Mouse (Mus musculus): Measurements from ENCODE around the gene Plet1. TPM values are rescaled to one million over a fixed set of nuclear protein-coding genes. Genes with fewer than 3 reads are reported as not detected.

Plet1 gene
- polyA plus RNA-seq, 1 experiment from 2014 or later: 4.2 TPM

GRCm38 (mm10) chr9:50497536-50497935 lies 3.2 kb downstream of the Plet1 start:
- Histone ChIP-seq H3K27ac (no peak overlapping the region), H3K4me1 (peaks cover 38% of the 10 kb centered on the region), H3K27me3 (ENCODE audit: insufficient read depth, poor library complexity, severe bottlenecking) (no peaks in the 10 kb centered on the region), H3K4me3 (no peak overlapping the region), H3K36me3 (no peaks in the 10 kb centered on the region), H3K9me3 (no peaks in the 10 kb centered on the region)
- WGBS: 71% methylated on average over 2 of the region's 2 CpGs
- no peak for DNase-seq (ENCODE audit: low spot score)

- Histone ChIP-seq H3K4me1 (peaks cover 38% of the 10 kb centered on the region), H3K27ac (no peak overlapping the region), H3K36me3 (no peaks in the 10 kb centered on the region), H3K9me3 (no peaks in the 10 kb centered on the region), H3K4me3 (no peak overlapping the region), H3K27me3 (ENCODE audit: insufficient read depth, poor library complexity, severe bottlenecking) (no peaks in the 10 kb centered on the region)
- no peak for DNase-seq (ENCODE audit: low spot score)
- 82% methylated on average over 16 of the region's 16 CpGs for WGBS
Measured at GRCm38 (mm10) chr9:50498815-50499214, 4.5 kb downstream of the Plet1 start.

- WGBS: 89% methylated on average over 3 of the region's 3 CpGs
- H3K4me1 ChIP-seq: peaks cover 32% of the 10 kb centered on the region
- no peak overlapping the region for H3K4me3 ChIP-seq
- no peaks in the 10 kb centered on the region for H3K36me3 ChIP-seq
- H3K9me3 ChIP-seq: no peaks in the 10 kb centered on the region
- no peak for DNase-seq (ENCODE audit: low spot score)
- H3K27me3 ChIP-seq (ENCODE audit: insufficient read depth, poor library complexity, severe bottlenecking): no peaks in the 10 kb centered on the region
- no peak overlapping the region for H3K27ac ChIP-seq
Measured at GRCm38 (mm10) chr9:50499781-50500180, 5.5 kb downstream of the Plet1 start.

- H3K27ac ChIP-seq: peak overlapping the region; percentile 43; the same call in 1 of the 2 replicates
- peak overlapping the region; percentile 47 for H3K4me3 ChIP-seq
- 60% methylated on average over 15 of the region's 15 CpGs for WGBS
- peaks cover 29% of the 10 kb centered on the region for H3K4me1 ChIP-seq
- no peaks in the 10 kb centered on the region for H3K9me3 ChIP-seq
- no peaks in the 10 kb centered on the region for H3K27me3 ChIP-seq (ENCODE audit: insufficient read depth, poor library complexity, severe bottlenecking)
- DNase-seq (ENCODE audit: low spot score): no peak
- H3K36me3 ChIP-seq: no peaks in the 10 kb centered on the region
Measured at GRCm38 (mm10) chr9:50500467-50500973, 6.2 kb downstream of the Plet1 start.

- Histone ChIP-seq H3K36me3 (no peaks in the 10 kb centered on the region), H3K4me3 (peak overlapping the region; percentile 47), H3K27ac (peak overlapping the region; percentile 43), H3K27me3 (ENCODE audit: insufficient read depth, poor library complexity, severe bottlenecking) (no peaks in the 10 kb centered on the region), H3K9me3 (no peaks in the 10 kb centered on the region), H3K4me1 (peaks cover 28% of the 10 kb centered on the region)
- DNase-seq (ENCODE audit: low spot score): peak; percentile 88
- 14% methylated on average over 14 of the region's 14 CpGs for WGBS
Measured at GRCm38 (mm10) chr9:50500974-50501501, 6.7 kb downstream of the Plet1 start.

GRCm38 (mm10) chr9:50502949-50503348 lies 8.6 kb downstream of the Plet1 start:
- no peaks in the 10 kb centered on the region for H3K36me3 ChIP-seq
- DNase-seq (ENCODE audit: low spot score): no peak
- no peaks in the 10 kb centered on the region for H3K27me3 ChIP-seq (ENCODE audit: insufficient read depth, poor library complexity, severe bottlenecking)
- 84% methylated on average over 3 of the region's 3 CpGs for WGBS
- H3K27ac ChIP-seq: no peak overlapping the region
- no peak overlapping the region for H3K4me3 ChIP-seq
- H3K9me3 ChIP-seq: no peaks in the 10 kb centered on the region
- peaks cover 13% of the 10 kb centered on the region for H3K4me1 ChIP-seq

GRCm38 (mm10) chr9:50505405-50505804 lies 11.1 kb downstream of the Plet1 start:
- no peak for DNase-seq (ENCODE audit: low spot score)
- peaks cover 9% of the 10 kb centered on the region for H3K4me1 ChIP-seq
- H3K36me3 ChIP-seq: no peaks in the 10 kb centered on the region
- H3K9me3 ChIP-seq: no peaks in the 10 kb centered on the region
- 52% methylated on average over 6 of the region's 6 CpGs for WGBS
- no peak overlapping the region for H3K4me3 ChIP-seq
- H3K27ac ChIP-seq: no peak overlapping the region
- no peaks in the 10 kb centered on the region for H3K27me3 ChIP-seq (ENCODE audit: insufficient read depth, poor library complexity, severe bottlenecking)

- Histone ChIP-seq H3K27ac (no peak overlapping the region), H3K4me3 (no peak overlapping the region), H3K4me1 (peaks cover 7% of the 10 kb centered on the region), H3K27me3 (ENCODE audit: insufficient read depth, poor library complexity, severe bottlenecking) (no peaks in the 10 kb centered on the region), H3K9me3 (no peaks in the 10 kb centered on the region), H3K36me3 (no peaks in the 10 kb centered on the region)
- 51% methylated on average over 7 of the region's 7 CpGs for WGBS
- no peak for DNase-seq (ENCODE audit: low spot score)
Measured at GRCm38 (mm10) chr9:50507570-50507969, 13.2 kb downstream of the Plet1 start.

- WGBS: 68% methylated on average over 5 of the region's 5 CpGs
Measured at GRCm38 (mm10) chr9:50515462-50515861, 21.1 kb downstream of the Plet1 start.

GRCm38 (mm10) chr9:50518781-50519180 lies 24.5 kb downstream of the Plet1 start:
- no peaks in the 10 kb centered on the region for H3K4me1 ChIP-seq
- DNase-seq (ENCODE audit: low spot score): no peak
- 10% methylated on average over 2 of the region's 2 CpGs for WGBS
- H3K4me3 ChIP-seq: no peak overlapping the region
- H3K27ac ChIP-seq: no peak overlapping the region
- peaks cover 9% of the 10 kb centered on the region for H3K36me3 ChIP-seq
- H3K27me3 ChIP-seq (ENCODE audit: insufficient read depth, poor library complexity, severe bottlenecking): no peaks in the 10 kb centered on the region
- H3K9me3 ChIP-seq: no peaks in the 10 kb centered on the region

More at GRCm38 (mm10) chr9:50515462-50515861, 21.1 kb downstream of the Plet1 start:
- Histone ChIP-seq H3K4me3 (no peak overlapping the region), H3K36me3 (peaks cover 1% of the 10 kb centered on the region), H3K4me1 (no peaks in the 10 kb centered on the region), H3K27ac (no peak overlapping the region), H3K27me3 (ENCODE audit: insufficient read depth, poor library complexity, severe bottlenecking) (no peaks in the 10 kb centered on the region), H3K9me3 (no peaks in the 10 kb centered on the region)
- no peak for DNase-seq (ENCODE audit: low spot score)

GRCm38 (mm10) chr9:50520748-50521147 lies 26.4 kb downstream of the Plet1 start:
- no peaks in the 10 kb centered on the region for H3K27me3 ChIP-seq (ENCODE audit: insufficient read depth, poor library complexity, severe bottlenecking)
- no peaks in the 10 kb centered on the region for H3K9me3 ChIP-seq
- no peaks in the 10 kb centered on the region for H3K4me1 ChIP-seq
- DNase-seq (ENCODE audit: low spot score): no peak
- peaks cover 15% of the 10 kb centered on the region for H3K36me3 ChIP-seq
- H3K4me3 ChIP-seq: no peak overlapping the region
- H3K27ac ChIP-seq: no peak overlapping the region
- 74% methylated on average over 6 of the region's 6 CpGs for WGBS

- Histone ChIP-seq H3K4me3 (no peak overlapping the region), H3K36me3 (peaks cover 15% of the 10 kb centered on the region), H3K27ac (no peak overlapping the region), H3K9me3 (no peaks in the 10 kb centered on the region), H3K4me1 (no peaks in the 10 kb centered on the region), H3K27me3 (ENCODE audit: insufficient read depth, poor library complexity, severe bottlenecking) (no peaks in the 10 kb centered on the region)
- DNase-seq (ENCODE audit: low spot score): no peak
- 61% methylated on average over 2 of the region's 2 CpGs for WGBS
Measured at GRCm38 (mm10) chr9:50521562-50521961, 27.2 kb downstream of the Plet1 start.

- H3K27me3 ChIP-seq (ENCODE audit: insufficient read depth, poor library complexity, severe bottlenecking): no peaks in the 10 kb centered on the region
- 79% methylated on average over 5 of the region's 5 CpGs for WGBS
Measured at GRCm38 (mm10) chr9:50522574-50522973, 28.2 kb downstream of the Plet1 start.

GRCm38 (mm10) chr9:50524936-50525335 lies 30.6 kb downstream of the Plet1 start:
- H3K9me3 ChIP-seq: no peaks in the 10 kb centered on the region
- 88% methylated on average over 5 of the region's 5 CpGs for WGBS
- H3K4me1 ChIP-seq: peaks cover 15% of the 10 kb centered on the region
- no peaks in the 10 kb centered on the region for H3K27me3 ChIP-seq (ENCODE audit: insufficient read depth, poor library complexity, severe bottlenecking)
- no peak overlapping the region for H3K27ac ChIP-seq
- H3K4me3 ChIP-seq: no peak overlapping the region
- H3K36me3 ChIP-seq: peaks cover 15% of the 10 kb centered on the region
- no peak for DNase-seq (ENCODE audit: low spot score)

More at GRCm38 (mm10) chr9:50522574-50522973, 28.2 kb downstream of the Plet1 start:
- H3K27ac ChIP-seq: no peak overlapping the region
- DNase-seq (ENCODE audit: low spot score): no peak
- H3K36me3 ChIP-seq: peaks cover 15% of the 10 kb centered on the region
- no peaks in the 10 kb centered on the region for H3K9me3 ChIP-seq
- peaks cover 10% of the 10 kb centered on the region for H3K4me1 ChIP-seq
- H3K4me3 ChIP-seq: no peak overlapping the region
